Mouse (Mus musculus): ENCODE results near the gene N4bp3.

- TF ChIP-seq ZC3H11A (IDR thresholded peaks at IDR 0.05; ENCODE audit: borderline replicate concordance, low read depth, low read length), result no peak
- TF ChIP-seq ZNF384 (IDR thresholded peaks at IDR 0.05; ENCODE audit: low read depth, low read length), result no peak
- no peak for TF ChIP-seq MAFK (IDR thresholded peaks at IDR 0.05; ENCODE audit: insufficient read depth, low read depth, low read length)
Measured at GRCm38 (mm10) chr11:51658291-51658690, 7.6 kb upstream of the N4bp3 start.

Measured in ES-E14 (cell line).